Mouse (Mus musculus) adrenal gland, postnatal 14 days (tissue): ENCODE data around the gene Eya3. TPM values are rescaled to one million over a fixed set of nuclear protein-coding genes. Genes with fewer than 3 reads are reported as not detected.
"Not testable (repeated sequence)": the region's sequence is repeated elsewhere in the genome, so short reads cannot be mapped to it uniquely, and the experiment has no call there.

ENCODE experiments used
- DNase-seq: peaks from one replicate; pipeline ENCODE4 v3.0.0; 2021; ENCODE audit warnings: mixed read lengths
- total RNA-seq: library from RNA; stranded (reverse); gene quantifications from 2 replicates; pipeline ENCODE4 v1.2.3, GENCODE M21; 2021

Eya3 gene
- total RNA-seq, 1 experiment from 2014 or later = 27.2 TPM

GRCm38 (mm10) chr4:132647439-132647838, 8.7 kb downstream of the Eya3 start:
- no peak for DNase-seq

GRCm38 (mm10) chr4:132649271-132649999, 10.6 kb downstream of the Eya3 start:
- DNase-seq = peak; percentile 21

GRCm38 (mm10) chr4:132652842-132653241, 14.1 kb downstream of the Eya3 start:
- DNase-seq = peak; percentile 74

- DNase-seq = no peak
Observed at GRCm38 (mm10) chr4:132653799-132654198, 15.0 kb downstream of the Eya3 start.

- DNase-seq = peak; percentile 42
Observed at GRCm38 (mm10) chr4:132655290-132655689, 16.5 kb downstream of the Eya3 start.

GRCm38 (mm10) chr4:132659106-132659505, 20.3 kb downstream of the Eya3 start:
- no peak for DNase-seq

GRCm38 (mm10) chr4:132672697-132673096, 33.9 kb downstream of the Eya3 start:
- no peak for DNase-seq

- peak; percentile 58 for DNase-seq
Observed at GRCm38 (mm10) chr4:132676771-132677539, 38.2 kb downstream of the Eya3 start.

- DNase-seq = no peak
Observed at GRCm38 (mm10) chr4:132689634-132690033, 50.8 kb downstream of the Eya3 start.

GRCm38 (mm10) chr4:132693366-132693765, 54.6 kb downstream of the Eya3 start:
- no peak for DNase-seq

- no peak for DNase-seq
Observed at GRCm38 (mm10) chr4:132702076-132702475, 63.3 kb downstream of the Eya3 start.

GRCm38 (mm10) chr4:132706885-132707284, 68.1 kb downstream of the Eya3 start:
- DNase-seq = no peak

- DNase-seq = no peak
Observed at GRCm38 (mm10) chr4:132713181-132713580, 74.4 kb downstream of the Eya3 start.

- DNase-seq = no peak
Observed at GRCm38 (mm10) chr4:132718251-132718650, 79.5 kb downstream of the Eya3 start.

- no peak for DNase-seq
Observed at GRCm38 (mm10) chr4:132728233-132728632, 89.4 kb downstream of the Eya3 start.

- DNase-seq = peak; percentile 50
Observed at GRCm38 (mm10) chr4:132731616-132732015, 92.8 kb downstream of the Eya3 start.

GRCm38 (mm10) chr4:132732148-132732684, 93.4 kb downstream of the Eya3 start, which contains the start of gene Xkr8:
Xkr8 (minus strand) TSS chr4:132732546.
- DNase-seq = peak; percentile 98

- no peak for DNase-seq
Observed at GRCm38 (mm10) chr4:132733071-132733770, 94.4 kb downstream of the Eya3 start.

GRCm38 (mm10) chr4:132734766-132735165, 96.0 kb downstream of the Eya3 start:
- no peak for DNase-seq

GRCm38 (mm10) chr4:132735389-132735788, 96.6 kb downstream of the Eya3 start:
- DNase-seq = no peak

GRCm38 (mm10) chr4:132735894-132736293, 97.1 kb downstream of the Eya3 start:
- DNase-seq = no peak

- not testable (repeated sequence) for DNase-seq
Observed at GRCm38 (mm10) chr4:132737154-132737553, 98.4 kb downstream of the Eya3 start.

GRCm38 (mm10) chr4:132741491-132741890, 102.7 kb downstream of the Eya3 start:
- DNase-seq = no peak
